Mouse (Mus musculus) spleen, postnatal 10 days (tissue): ENCODE measurements around the gene Glipr2.

ENCODE experiments used
- DNase-seq, 2 experiments: peaks; one replicate each; pipeline ENCODE4 v3.0.0; 2021 to 2022; ENCODE audit warnings: low spot score in 2 of 2

Gene Glipr2

GRCm38 (mm10) chr4:43957292-43957845, at the start of gene Glipr2:
Gene Glipr2, plus strand, starts transcription at chr4:43957401.
- DNase-seq, result peak; percentile 80 to 91

- DNase-seq, result no peak
Measured at GRCm38 (mm10) chr4:43918221-43918620, 39.0 kb upstream of the Glipr2 start.

- DNase-seq, result no peak
Measured at GRCm38 (mm10) chr4:43920602-43921001, 36.6 kb upstream of the Glipr2 start.

- DNase-seq, result no peak
Measured at GRCm38 (mm10) chr4:43925125-43925524, 32.1 kb upstream of the Glipr2 start.

GRCm38 (mm10) chr4:43925779-43926178, 31.4 kb upstream of the Glipr2 start:
- DNase-seq, result peak; percentile 77 to 88

GRCm38 (mm10) chr4:43927826-43928225, 29.4 kb upstream of the Glipr2 start:
- peak; percentile 35 to 79 for DNase-seq

GRCm38 (mm10) chr4:43931877-43932276, 25.3 kb upstream of the Glipr2 start:
- DNase-seq, result no peak

GRCm38 (mm10) chr4:43936186-43936585, 21.0 kb upstream of the Glipr2 start:
- DNase-seq, result no peak

GRCm38 (mm10) chr4:43936749-43937674, 20.2 kb upstream of the Glipr2 start:
- DNase-seq, result peak in 1 of 2 experiments; percentile 29

GRCm38 (mm10) chr4:43941315-43941714, 15.9 kb upstream of the Glipr2 start:
- DNase-seq, result no peak

- no peak for DNase-seq
Measured at GRCm38 (mm10) chr4:43942421-43942820, 14.8 kb upstream of the Glipr2 start.

- no peak for DNase-seq
Measured at GRCm38 (mm10) chr4:43947571-43947970, 9.6 kb upstream of the Glipr2 start.

GRCm38 (mm10) chr4:43957846-43958461, 753 bp downstream of the Glipr2 start:
- peak; percentile 58 to 69 for DNase-seq

- peak; percentile 32 to 35 for DNase-seq
Measured at GRCm38 (mm10) chr4:43959523-43960179, 2.5 kb downstream of the Glipr2 start.

- DNase-seq, result peak in 1 of 2 experiments; percentile 46
Measured at GRCm38 (mm10) chr4:43960207-43960606, 3.0 kb downstream of the Glipr2 start.

- DNase-seq, result peak; percentile 45 to 73
Measured at GRCm38 (mm10) chr4:43964326-43964833, 7.2 kb downstream of the Glipr2 start.

- DNase-seq, result peak; percentile 21 to 39
Measured at GRCm38 (mm10) chr4:43964951-43965684, 7.9 kb downstream of the Glipr2 start.

- DNase-seq, result peak in 1 of 2 experiments; percentile 22
Measured at GRCm38 (mm10) chr4:43965856-43966535, 8.8 kb downstream of the Glipr2 start.

- peak in 1 of 2 experiments; percentile 47 for DNase-seq
Measured at GRCm38 (mm10) chr4:43968650-43969049, 11.4 kb downstream of the Glipr2 start.

GRCm38 (mm10) chr4:43969373-43969772, 12.2 kb downstream of the Glipr2 start:
- no peak for DNase-seq
